Mouse (Mus musculus) small intestine, adult 2 months (tissue): ENCODE measurements around the gene Odf4.

Experiments
- CTCF ChIP-seq: fragments of 200-500 bp; IDR thresholded peaks from 2 replicates; pipeline ENCODE4 v1.5.1; 2012; ENCODE audit warnings: low read depth, mild to moderate bottlenecking, control low read depth, inconsistent platforms, low read length, moderate library complexity, mixed read lengths; ENCODE audit not compliant: insufficient replicate concordance, insufficient read length; ENCODE audit errors: extremely low read depth
- POLR2A ChIP-seq: fragments of 200-500 bp; IDR thresholded peaks from 2 replicates; pipeline ENCODE4 v1.6.1; 2012; ENCODE audit warnings: low read depth, mild to moderate bottlenecking, control low read depth, inconsistent platforms, low read length, moderate library complexity

- no peak for TF ChIP-seq POLR2A
- no peak for TF ChIP-seq CTCF
Observed at GRCm38 (mm10) chr11:68970232-68970631, 43.4 kb upstream of the Odf4 start.
